Mouse (Mus musculus) liver, embryonic 15.5 days (tissue): ENCODE data around the gene Wnt4. TPM values are rescaled to one million over a fixed set of nuclear protein-coding genes. Genes with fewer than 3 reads are reported as not detected.

Source experiments
- ATAC-seq: fragments of 200-750 bp; cut with Nextera tagmentation; 2 replicates; pipeline ENCODE4 v1.8.0; 2017; ENCODE audit warnings: moderate number of reproducible peaks, mild to moderate bottlenecking, moderate library complexity; ENCODE audit not compliant: insufficient read depth
- H3K27ac ChIP-seq: fragments of 300-500 bp; sonication (generic); replicated peaks from 2 replicates; pipeline ENCODE4 v1.5.1; 2015; ENCODE audit warnings: mild to moderate bottlenecking, inconsistent platforms
- H3K27me3 ChIP-seq: fragments of 300-500 bp; sonication (generic); 2 replicates; pipeline ENCODE4 v1.6.1; 2015; ENCODE audit warnings: mild to moderate bottlenecking, inconsistent platforms
- H3K36me3 ChIP-seq: fragments of 300-500 bp; sonication (generic); replicated peaks from 2 replicates; pipeline ENCODE4 v1.6.1; 2015; ENCODE audit warnings: moderate library complexity, mild to moderate bottlenecking, inconsistent platforms
- H3K4me1 ChIP-seq: fragments of 300-500 bp; sonication (generic); replicated peaks from 2 replicates; pipeline ENCODE4 v1.6.1; 2015; ENCODE audit warnings: inconsistent platforms
- H3K4me2 ChIP-seq: fragments of 300-500 bp; sonication (generic); 2 replicates; pipeline ENCODE4 v1.6.1; 2015; ENCODE audit warnings: moderate library complexity, mild to moderate bottlenecking, inconsistent platforms
- H3K4me3 ChIP-seq: fragments of 300-500 bp; sonication (generic); replicated peaks from 2 replicates; pipeline ENCODE4 v1.5.1; 2015; ENCODE audit warnings: mild to moderate bottlenecking, inconsistent platforms
- H3K9ac ChIP-seq: fragments of 300-500 bp; sonication (generic); 2 replicates; pipeline ENCODE4 v1.6.1; 2015; ENCODE audit warnings: moderate library complexity, mild to moderate bottlenecking, inconsistent platforms
- H3K9me3 ChIP-seq: fragments of 300-500 bp; sonication (generic); replicated peaks from 2 replicates; pipeline ENCODE4 v1.6.1; 2016; ENCODE audit warnings: inconsistent platforms
- WGBS: fragments of 180-500 bp; shearing (Covaris S2); methylation state at CpG from one replicate; pipeline ENCODE4 v1.1.7; 2015; ENCODE audit warnings: mixed read lengths; ENCODE audit not compliant: insufficient replicate concordance; 5-methylcytosine and 5-hydroxymethylcytosine counted together
- polyA plus RNA-seq: library from polyadenylated mRNA; unstranded; fragments of >200 nt; fragmentation: Nextera tagmentation; extraction: Ambion mirVana; gene quantifications from 2 replicates; pipeline ENCODE4 v1.2.1, GENCODE M21; 2015

Gene Wnt4
- polyA plus RNA-seq, 1 experiment from 2014 or later: 0.15 TPM

GRCm38 (mm10) chr4:137306991-137307706 lies 29.9 kb downstream of the Wnt4 start:
- Histone ChIP-seq H3K4me3 (no peak overlapping the region), H3K4me1 (no peaks in the 10 kb centered on the region; the same call in 1 of the 2 replicates), H3K27ac (no peak overlapping the region), H3K9me3 (no peaks in the 10 kb centered on the region), H3K4me2 (no peak overlapping the region), H3K9ac (no peak overlapping the region), H3K27me3 (no peaks in the 10 kb centered on the region), H3K36me3 (0 out of 2 replicates have a peak, but pooled peaks cover 6% of the 10 kb centered on the region)
- no peak; the same call in 1 of the 2 replicates for ATAC-seq
- 78% methylated on average over 19 of the region's 19 CpGs for WGBS

- no peak overlapping the region for H3K4me3 ChIP-seq
- no peak overlapping the region for H3K4me2 ChIP-seq
- no peaks in the 10 kb centered on the region for H3K27me3 ChIP-seq
- 0 out of 2 replicates have a peak, but pooled peaks cover 6% of the 10 kb centered on the region for H3K36me3 ChIP-seq
- H3K9ac ChIP-seq: no peak overlapping the region
- WGBS: 54% methylated on average over 5 of the region's 5 CpGs
- no peaks in the 10 kb centered on the region; the same call in 1 of the 2 replicates for H3K4me1 ChIP-seq
- ATAC-seq: no peak
- H3K27ac ChIP-seq: no peak overlapping the region
- H3K9me3 ChIP-seq: no peaks in the 10 kb centered on the region
Observed at GRCm38 (mm10) chr4:137308377-137308776, 31.1 kb downstream of the Wnt4 start.

- no peaks in the 10 kb centered on the region for H3K27me3 ChIP-seq
- H3K9ac ChIP-seq: no peak overlapping the region
- H3K36me3 ChIP-seq: peaks cover 30% of the 10 kb centered on the region
- no peak overlapping the region for H3K27ac ChIP-seq
- no peak overlapping the region for H3K4me3 ChIP-seq
- no peak for ATAC-seq
- 31% methylated on average over 2 of the region's 2 CpGs for WGBS
- no peaks in the 10 kb centered on the region for H3K9me3 ChIP-seq
- H3K4me2 ChIP-seq: no peak overlapping the region
- H3K4me1 ChIP-seq: 0 out of 2 replicates have a peak, but pooled peaks cover 5% of the 10 kb centered on the region
Observed at GRCm38 (mm10) chr4:137313511-137313910, 36.2 kb downstream of the Wnt4 start.

- no peak for ATAC-seq
- 72% methylated on average over 6 of the region's 6 CpGs for WGBS
- 0 out of 2 replicates have a peak, but pooled peaks cover 5% of the 10 kb centered on the region for H3K4me1 ChIP-seq
- H3K27ac ChIP-seq: no peak overlapping the region
- no peak overlapping the region for H3K4me2 ChIP-seq
- no peak overlapping the region for H3K4me3 ChIP-seq
- peaks cover 39% of the 10 kb centered on the region for H3K36me3 ChIP-seq
- no peaks in the 10 kb centered on the region for H3K27me3 ChIP-seq
- H3K9ac ChIP-seq: no peak overlapping the region
- no peaks in the 10 kb centered on the region for H3K9me3 ChIP-seq
Observed at GRCm38 (mm10) chr4:137314561-137314960, 37.3 kb downstream of the Wnt4 start.

GRCm38 (mm10) chr4:137315061-137315460 lies 37.8 kb downstream of the Wnt4 start:
- 79% methylated on average over 2 of the region's 2 CpGs for WGBS
- 0 out of 2 replicates have a peak, but pooled peaks cover 5% of the 10 kb centered on the region for H3K4me1 ChIP-seq
- no peak overlapping the region for H3K27ac ChIP-seq
- no peak overlapping the region for H3K4me2 ChIP-seq
- H3K4me3 ChIP-seq: no peak overlapping the region
- no peaks in the 10 kb centered on the region for H3K27me3 ChIP-seq
- H3K9ac ChIP-seq: no peak overlapping the region
- peaks cover 44% of the 10 kb centered on the region for H3K36me3 ChIP-seq
- no peaks in the 10 kb centered on the region for H3K9me3 ChIP-seq
- no peak for ATAC-seq

GRCm38 (mm10) chr4:137316027-137316770 lies 38.9 kb downstream of the Wnt4 start:
- no peak overlapping the region for H3K4me3 ChIP-seq
- no peak for ATAC-seq
- no peak overlapping the region for H3K9ac ChIP-seq
- peaks cover 50% of the 10 kb centered on the region for H3K36me3 ChIP-seq
- no peak overlapping the region for H3K4me2 ChIP-seq
- 0 out of 2 replicates have a peak, but pooled peaks cover 5% of the 10 kb centered on the region for H3K4me1 ChIP-seq
- no peaks in the 10 kb centered on the region for H3K9me3 ChIP-seq
- H3K27me3 ChIP-seq: no peaks in the 10 kb centered on the region
- 70% methylated on average over 4 of the region's 4 CpGs for WGBS
- H3K27ac ChIP-seq: no peak overlapping the region

GRCm38 (mm10) chr4:137324926-137325325 lies 47.6 kb downstream of the Wnt4 start:
- peaks cover 82% of the 10 kb centered on the region for H3K36me3 ChIP-seq
- no peaks in the 10 kb centered on the region for H3K27me3 ChIP-seq
- no peak overlapping the region for H3K4me3 ChIP-seq
- no peak overlapping the region for H3K27ac ChIP-seq
- no peaks in the 10 kb centered on the region for H3K4me1 ChIP-seq
- H3K4me2 ChIP-seq: no peak overlapping the region
- no peak for ATAC-seq
- H3K9me3 ChIP-seq: no peaks in the 10 kb centered on the region
- 76% methylated on average over 6 of the region's 6 CpGs for WGBS
- H3K9ac ChIP-seq: no peak overlapping the region

- 60% methylated on average over 3 of the region's 3 CpGs for WGBS
- no peaks in the 10 kb centered on the region for H3K9me3 ChIP-seq
Observed at GRCm38 (mm10) chr4:137326494-137326893, 49.2 kb downstream of the Wnt4 start.

GRCm38 (mm10) chr4:137332051-137332450 lies 54.8 kb downstream of the Wnt4 start:
- Histone ChIP-seq H3K36me3 (peaks cover 83% of the 10 kb centered on the region), H3K4me2 (no peak overlapping the region), H3K9ac (no peak overlapping the region), H3K27me3 (no peaks in the 10 kb centered on the region), H3K4me3 (no peak overlapping the region), H3K27ac (no peak overlapping the region), H3K4me1 (0 out of 2 replicates have a peak, but pooled peaks cover 4% of the 10 kb centered on the region), H3K9me3 (no peaks in the 10 kb centered on the region)
- ATAC-seq: no peak

More at GRCm38 (mm10) chr4:137326494-137326893, 49.2 kb downstream of the Wnt4 start:
- H3K27ac ChIP-seq: no peak overlapping the region
- no peaks in the 10 kb centered on the region for H3K4me1 ChIP-seq
- H3K4me2 ChIP-seq: no peak overlapping the region
- no peak overlapping the region for H3K4me3 ChIP-seq
- H3K27me3 ChIP-seq: no peaks in the 10 kb centered on the region
- no peak overlapping the region for H3K9ac ChIP-seq
- peaks cover 77% of the 10 kb centered on the region for H3K36me3 ChIP-seq
- ATAC-seq: no peak

- H3K36me3 ChIP-seq: peaks cover 52% of the 10 kb centered on the region
- no peaks in the 10 kb centered on the region for H3K9me3 ChIP-seq
- H3K27me3 ChIP-seq: no peaks in the 10 kb centered on the region
- no peak overlapping the region for H3K9ac ChIP-seq
- peaks cover 42% of the 10 kb centered on the region for H3K4me1 ChIP-seq
- WGBS: 85% methylated on average over 5 of the region's 5 CpGs
- ATAC-seq: no peak
- no peak overlapping the region for H3K27ac ChIP-seq
- H3K4me2 ChIP-seq: no peak overlapping the region
- no peak overlapping the region for H3K4me3 ChIP-seq
Observed at GRCm38 (mm10) chr4:137336468-137336867, 59.2 kb downstream of the Wnt4 start.

- Histone ChIP-seq H3K9ac (no peak overlapping the region), H3K9me3 (no peaks in the 10 kb centered on the region), H3K4me1 (peaks cover 50% of the 10 kb centered on the region), H3K4me3 (no peak overlapping the region), H3K27me3 (no peaks in the 10 kb centered on the region), H3K27ac (no peak overlapping the region), H3K4me2 (no peak overlapping the region), H3K36me3 (peaks cover 27% of the 10 kb centered on the region)
- WGBS: 63% methylated on average over 1 of the region's 1 CpGs
- no peak for ATAC-seq
Observed at GRCm38 (mm10) chr4:137339415-137339814, 62.1 kb downstream of the Wnt4 start.
